Comparison of ENCODE assay signal across 25 mouse cellular contexts in the genomic region with DNA sequence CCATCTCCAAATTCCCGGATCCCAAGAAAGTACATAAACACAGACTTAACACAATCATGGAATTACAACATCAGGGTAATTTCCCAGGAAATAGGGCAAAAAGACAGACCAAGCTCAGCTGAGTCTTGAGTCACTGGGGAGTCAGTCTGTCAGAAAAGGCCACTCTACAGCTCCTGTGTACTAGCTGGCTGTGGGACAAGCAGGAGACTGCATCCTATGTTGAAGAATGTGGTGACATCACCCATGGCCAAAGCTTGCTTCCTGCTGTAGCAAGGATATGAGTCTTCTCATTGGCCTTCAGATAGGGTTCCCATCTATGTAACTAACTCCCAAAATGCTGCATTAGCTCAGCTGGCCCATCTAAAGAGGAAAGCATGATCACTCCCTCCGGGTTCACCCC. TPM values are rescaled to one million over a fixed set of nuclear protein-coding genes. Genes with fewer than 3 reads are reported as not detected.
DNase-seq lines count a peak whose midpoint lies in the region; ATAC-seq and TF ChIP-seq lines count a peak whose summit lies in the region.
"Had no signal": no experiment of that assay in that cellular context is flagged by ENCODE, and none has a peak within 500 bp of the region (broad histone marks: within the 10 kb centered on the region; RNA-seq: fewer than 3 reads in every experiment).

No protein-coding gene starts in this region.

- TF ChIP-seq EP300 in heart, postnatal 0 days (IDR thresholded peaks at IDR 0.05; ENCODE audit: low read depth): no peak
- TF ChIP-seq EP300 in heart, adult 2 months (IDR thresholded peaks at IDR 0.05; ENCODE audit: insufficient read depth, low read depth, low read length): no peak

- H3K27ac ChIP-seq in heart, postnatal 0 days (ENCODE audit: low read depth): no peak overlapping the region
- no peak overlapping the region for H3K27ac ChIP-seq in heart, adult 2 months
- H3K27ac ChIP-seq: embryonic facial prominence, embryonic 13.5 days; forebrain, embryonic 15.5 days; hindbrain, embryonic 10.5 days; limb, embryonic 13.5 days; neural tube, embryonic 15.5 days had no signal

- no peaks in the 10 kb centered on the region for H3K79me2 ChIP-seq in heart, adult 2 months (replicated peaks; ENCODE audit: control insufficient read depth, insufficient read depth, low read length)

- no peak overlapping the region for H3K4me2 ChIP-seq in heart, postnatal 0 days (ENCODE audit: low read depth, low read length)
- H3K4me2 ChIP-seq: embryonic facial prominence, embryonic 13.5 days; forebrain, embryonic 15.5 days; limb, embryonic 13.5 days; neural tube, embryonic 15.5 days had no signal

- H3K4me1 ChIP-seq in heart, postnatal 0 days (ENCODE audit: control insufficient read depth, insufficient read depth): no peaks in the 10 kb centered on the region
- no peaks in the 10 kb centered on the region for H3K4me1 ChIP-seq in heart, adult 2 months (ENCODE audit: control insufficient read depth, insufficient read depth, low read length)
- H3K4me1 ChIP-seq: forebrain, embryonic 15.5 days; limb, embryonic 13.5 days; neural tube, embryonic 15.5 days had no signal

- WGBS in heart, postnatal 0 days: 69% methylated on average over 2 of the region's 2 CpGs
- 53% methylated on average over 2 of the region's 2 CpGs for WGBS in heart, adult 2 months

- no peak overlapping the region for H3K4me3 ChIP-seq in heart, postnatal 0 days (ENCODE audit: low read depth, low read length)
- no peak overlapping the region for H3K4me3 ChIP-seq in heart, adult 2 months
- H3K4me3 ChIP-seq: embryonic facial prominence, embryonic 13.5 days; forebrain, embryonic 15.5 days; hindbrain, embryonic 10.5 days; limb, embryonic 13.5 days; megakaryocyte, embryonic 14.5 days; myocyte; neural tube, embryonic 15.5 days had no signal

- H3K27me3 ChIP-seq in heart, postnatal 0 days (ENCODE audit: control insufficient read depth, insufficient read depth, low read length): no peaks in the 10 kb centered on the region
- no peaks in the 10 kb centered on the region for H3K27me3 ChIP-seq in heart, adult 2 months (ENCODE audit: control insufficient read depth, insufficient read depth, low read length)
- H3K27me3 ChIP-seq: embryonic facial prominence, embryonic 13.5 days; forebrain, embryonic 15.5 days; limb, embryonic 13.5 days; neural tube, embryonic 15.5 days had no signal

- intact Hi-C loops in heart, adult 2 months (cut with DNase I): no loop called here

- H3K36me3 ChIP-seq in heart, postnatal 0 days (replicated peaks; ENCODE audit: control insufficient read depth, insufficient read depth, low read length): no peaks in the 10 kb centered on the region
- no peaks in the 10 kb centered on the region for H3K36me3 ChIP-seq in heart, adult 2 months (ENCODE audit: control insufficient read depth, insufficient read depth, low read length)
- H3K36me3 ChIP-seq: embryonic facial prominence, embryonic 13.5 days; forebrain, embryonic 15.5 days; hindbrain, embryonic 10.5 days; limb, embryonic 13.5 days; neural tube, embryonic 15.5 days had no signal

- no peaks in the 10 kb centered on the region for H3K9me3 ChIP-seq in heart, postnatal 0 days (replicated peaks; ENCODE audit: control insufficient read depth, low read length)
- H3K9me3 ChIP-seq: embryonic facial prominence, embryonic 13.5 days; forebrain, embryonic 15.5 days; hindbrain, embryonic 10.5 days; limb, embryonic 13.5 days; megakaryocyte, embryonic 14.5 days; neural tube, embryonic 15.5 days had no signal

- H3K9ac ChIP-seq in heart, postnatal 0 days (replicated peaks; ENCODE audit: low read depth, low read length): no peak overlapping the region
- H3K9ac ChIP-seq in heart, adult 2 months (ENCODE audit: low read depth, low read length): no peak overlapping the region
- H3K9ac ChIP-seq: embryonic facial prominence, embryonic 13.5 days; forebrain, embryonic 15.5 days; limb, embryonic 13.5 days; neural tube, embryonic 15.5 days had no signal

- TF ChIP-seq POLR2A in heart, adult 2 months (IDR thresholded peaks at IDR 0.05; ENCODE audit: insufficient read depth, low read depth, low read length): no peak

- ATAC-seq in heart, postnatal 0 days (ENCODE audit: insufficient read depth, low read depth): peak; percentile 49; the same call in 1 of the 2 replicates
- ATAC-seq: forebrain, embryonic 15.5 days had no signal

- DNase-seq in adrenal gland, adult (ENCODE audit: inconsistent age in 2 of 2, low spot score in 1 of 2): peak; percentile 56 to 78
- no peak for DNase-seq in adrenal gland, adult 18-20 months (ENCODE audit: low spot score in 2 of 2)
- no peak for DNase-seq in heart, postnatal 0 days (ENCODE audit: low spot score)
- DNase-seq in heart, adult 2 months: no peak
- DNase-seq in 3134 (ENCODE audit: extremely low read depth, insufficient read length, low spot score) (peak; percentile 57), adipocyte (ENCODE audit: low spot score) (peak; percentile 77)
- no peak for DNase-seq in natural killer cell, adult 2 months (ENCODE audit: low spot score in 2 of 2)
- no peak for DNase-seq in testis, postnatal 10 days (ENCODE audit: low spot score)
- DNase-seq: cerebellum, adult 11 months; cerebellum, postnatal 14 days; gastrocnemius, postnatal 36 days; kidney, adult 2 months; kidney, postnatal 10 days; midbrain, embryonic 14.5 days; right cerebral cortex, postnatal 14 days; spleen, adult 18-20 months; thymus, adult 18-20 months; thymus, postnatal 4 days had no signal

- TF ChIP-seq CTCF in heart, postnatal 0 days (IDR thresholded peaks at IDR 0.05; ENCODE audit: low read depth): no peak
- no peak for TF ChIP-seq CTCF in heart, adult 2 months (IDR thresholded peaks at IDR 0.05)

RNA-seq across cellular contexts. Expression of a gene that starts 36.7 kb away (rescaled TPM):
- 10 to 100 TPM; 91.0 to 99.7 TPM for total RNA-seq in adrenal gland, adult 18-20 months (2021)
- total RNA-seq in heart, postnatal 0 days (2014; rRNA removed; ENCODE audit: low replicate concordance): 27.1 and 34.4 TPM in 2 replicates
- polyA plus RNA-seq in heart, postnatal 0 days (2015; fragmentation: Nextera tagmentation; extraction: Ambion mirVana): 3.9 and 4.5 TPM in 2 replicates
- total RNA-seq in heart, adult 2 months (2021): 10 to 100 TPM; 48.2 to 54.7 TPM
- polyA plus RNA-seq in heart, adult 2 months (2012; rRNA removed): 10.6 and 24.7 TPM in 2 replicates

Comparison
In these comparisons a context has a peak if more than half of its experiments do, and no peak if none do; other contexts are left out.
1. DNase-seq: peak in adrenal gland, adult (2 of 2), 3134 (single experiment) and adipocyte (single experiment); none in adrenal gland, adult 18-20 months (0 of 2), heart, postnatal 0 days (single experiment), heart, adult 2 months (0 of 2), natural killer cell, adult 2 months (0 of 2) and testis, postnatal 10 days (single experiment).